Mouse (Mus musculus): ENCODE measurements at regions not wholly inside any gene's neighbourhood (a gene's known extent, or its start where the extent isn't known, plus 50 kb on each side); places are given as distances from the start of the nearest gene placed in this dataset.

GRCm38 (mm10) chr17:87565631-87566030, 70.1 kb upstream of the Epcam start:
- TF ChIP-seq GATA1 (IDR thresholded peaks at IDR 0.05; ENCODE audit: borderline replicate concordance, low read length) (no peak), FLI1 (IDR thresholded peaks at IDR 0.05; ENCODE audit: low read length) (no peak)
